Mouse (Mus musculus) heart, embryonic 13.5 days (tissue): ENCODE measurements around the gene Dnah2. TPM values are rescaled to one million over a fixed set of nuclear protein-coding genes. Genes with fewer than 3 reads are reported as not detected.

Source experiments
- ATAC-seq: fragments of 200-750 bp; cut with Nextera tagmentation; 2 replicates; pipeline ENCODE4 v1.8.0; 2017; ENCODE audit warnings: moderate TSS enrichment; ENCODE audit not compliant: insufficient number of reproducible peaks, low FRiP score, low TSS enrichment; ENCODE audit errors: extremely low read depth
- H3K27ac ChIP-seq: fragments of 300-500 bp; sonication (generic); replicated peaks from 2 replicates; pipeline ENCODE4 v1.5.1; 2015; ENCODE audit warnings: moderate library complexity, mild to moderate bottlenecking, inconsistent platforms
- H3K27me3 ChIP-seq: fragments of 300-500 bp; sonication (generic); replicated peaks from 2 replicates; pipeline ENCODE4 v1.6.1; 2015; ENCODE audit warnings: mild to moderate bottlenecking, inconsistent platforms
- H3K36me3 ChIP-seq: fragments of 300-500 bp; sonication (generic); 2 replicates; pipeline ENCODE4 v1.6.1; 2015; ENCODE audit warnings: mild to moderate bottlenecking, inconsistent platforms
- H3K4me1 ChIP-seq: fragments of 300-500 bp; sonication (generic); 2 replicates; pipeline ENCODE4 v1.6.1; 2015; ENCODE audit warnings: inconsistent platforms
- H3K4me2 ChIP-seq: fragments of 300-500 bp; sonication (generic); 2 replicates; pipeline ENCODE4 v1.6.1; 2015; ENCODE audit warnings: inconsistent platforms, mild to moderate bottlenecking, moderate library complexity
- H3K4me3 ChIP-seq: fragments of 300-500 bp; sonication (generic); 2 replicates; pipeline ENCODE4 v1.5.1; 2015; ENCODE audit warnings: moderate library complexity, mild to moderate bottlenecking, inconsistent platforms
- H3K9ac ChIP-seq: fragments of 300-500 bp; sonication (generic); 2 replicates; pipeline ENCODE4 v1.6.1; 2015; ENCODE audit warnings: inconsistent platforms, mild to moderate bottlenecking, moderate library complexity
- H3K9me3 ChIP-seq: fragments of 300-500 bp; sonication (generic); 2 replicates; pipeline ENCODE4 v1.6.1; 2016; ENCODE audit warnings: inconsistent platforms
- WGBS: fragments of 180-500 bp; shearing (Covaris S2); methylation state at CpG from one replicate; pipeline ENCODE4 v1.1.7; 2015; ENCODE audit warnings: mixed read lengths; 5-methylcytosine and 5-hydroxymethylcytosine counted together
- polyA plus RNA-seq: library from polyadenylated mRNA; unstranded; fragments of >200 nt; fragmentation: Nextera tagmentation; extraction: Ambion mirVana; gene quantifications from 2 replicates; pipeline ENCODE4 v1.2.1, GENCODE M21; 2015

Gene Dnah2
- polyA plus RNA-seq, 1 experiment from 2014 or later: 0.07 TPM

DNA sequence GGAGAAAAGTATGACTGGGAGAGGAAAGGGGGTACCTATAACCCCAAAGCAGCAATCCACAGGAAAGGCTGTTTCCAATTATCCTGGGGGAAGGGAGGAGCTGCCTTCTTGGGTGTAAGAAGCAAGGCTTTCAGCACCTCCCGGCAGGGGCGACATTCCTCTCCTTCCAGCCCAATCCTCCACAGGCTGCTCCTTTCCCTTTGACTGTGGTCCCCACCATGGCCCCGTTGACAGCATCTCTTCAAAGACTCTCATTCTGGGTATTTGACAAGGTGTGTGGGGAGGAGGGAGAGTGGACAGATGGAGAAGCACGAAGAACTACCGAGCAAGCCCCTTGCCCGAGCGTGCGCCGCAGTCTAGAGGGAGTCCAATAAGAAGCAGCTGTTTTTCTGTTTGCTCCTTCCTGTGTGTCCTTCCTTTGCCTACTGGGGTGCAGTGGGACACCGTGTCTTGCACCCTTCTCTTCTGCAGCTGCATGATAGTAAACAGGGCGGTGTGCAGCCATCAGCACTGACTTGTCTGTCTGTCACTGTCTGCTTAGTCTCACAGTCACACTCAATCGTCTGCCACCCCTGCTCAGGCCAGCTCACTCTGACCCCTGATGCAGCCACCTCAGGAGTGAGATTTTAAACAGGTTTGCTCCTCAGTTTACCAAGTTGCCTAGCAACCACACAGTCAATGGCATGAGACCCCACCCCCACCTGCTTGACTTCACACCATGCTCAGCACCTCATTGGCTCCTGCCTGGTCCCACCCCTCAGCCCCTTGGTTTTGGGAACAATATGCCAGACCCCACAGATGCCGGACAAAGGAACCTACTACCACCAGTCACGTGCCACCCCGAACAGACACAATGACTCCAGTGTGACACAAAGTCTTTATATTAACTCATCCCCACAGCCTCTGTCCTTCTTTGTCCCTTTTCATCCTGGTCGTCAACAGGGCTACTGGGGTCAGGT lies 12.3 kb upstream of the Dnah2 start:
- Histone ChIP-seq H3K36me3 (peaks cover 49% of the 10 kb centered on the region), H3K9me3 (no peaks in the 10 kb centered on the region), H3K27ac (peak overlapping the region; percentile 98), H3K4me3 (peak overlapping the region; percentile 76), H3K4me2 (peak overlapping the region; percentile 95), H3K4me1 (peaks cover 69% of the 10 kb centered on the region), H3K27me3 (peaks cover 23% of the 10 kb centered on the region), H3K9ac (peak overlapping the region; percentile 94)
- no peak for ATAC-seq
- 26% methylated on average over 16 of the region's 16 CpGs for WGBS

DNA sequence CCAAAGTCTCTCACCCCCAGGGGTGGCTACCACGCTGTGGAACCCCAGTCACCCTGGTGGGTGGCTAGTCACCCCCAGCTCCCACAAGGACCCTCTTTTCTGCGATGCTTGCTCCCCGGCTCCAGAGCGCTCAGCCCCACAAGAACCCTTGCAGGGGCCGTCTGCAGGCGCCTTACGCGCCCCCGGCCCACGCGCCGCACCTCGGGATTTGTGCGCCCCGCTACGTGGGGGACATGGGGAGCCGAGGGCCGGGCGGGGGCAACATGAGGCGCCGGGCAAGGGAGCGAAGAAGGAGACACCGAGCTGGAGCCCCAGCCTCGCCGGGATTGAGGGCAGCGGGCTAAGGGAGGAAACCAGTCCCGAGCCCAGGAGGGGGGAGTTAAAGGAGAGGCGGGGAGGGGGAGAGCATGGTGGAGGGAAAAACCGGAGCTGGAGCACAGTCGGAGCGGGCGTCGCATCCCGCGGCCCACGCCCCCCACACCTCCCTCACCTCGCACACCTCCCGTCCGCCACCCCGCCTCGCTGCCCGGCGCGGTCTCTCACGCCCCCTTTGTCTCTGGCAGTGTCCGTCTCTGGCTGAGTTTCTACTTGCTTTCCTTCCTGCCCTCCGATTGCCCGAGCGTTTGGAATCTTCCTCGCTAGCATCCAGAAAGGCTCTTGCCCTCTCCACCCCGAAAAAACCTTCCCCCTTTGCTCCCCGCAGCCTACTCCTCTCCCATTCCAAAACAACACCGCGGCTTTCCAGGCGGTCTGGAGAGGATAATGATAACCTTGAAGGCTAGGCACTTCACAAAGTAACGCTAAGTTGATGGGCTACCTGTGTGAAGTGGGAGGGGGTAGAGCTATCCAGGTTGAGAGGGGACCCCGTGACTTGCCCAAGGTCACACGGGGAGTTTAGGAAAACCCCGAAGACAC lies 11.2 kb upstream of the Dnah2 start, which contains the start of gene Efnb3:
Gene Efnb3, minus strand, starts transcription at position 355 of the 915 bp plus-strand sequence.
- H3K27ac ChIP-seq: peak within 1 kb of the TSS; percentile 98
- peaks cover 52% of the 10 kb centered on the region for H3K36me3 ChIP-seq
- no peak for ATAC-seq
- peak within 1 kb of the TSS; percentile 94 for H3K9ac ChIP-seq
- under 1% methylated on average over 40 of the region's 59 CpGs for WGBS
- H3K4me2 ChIP-seq: peak within 1 kb of the TSS; percentile 95
- H3K9me3 ChIP-seq: no peaks in the 10 kb centered on the region
- H3K27me3 ChIP-seq: peaks cover 28% of the 10 kb centered on the region
- H3K4me3 ChIP-seq: peak within 1 kb of the TSS; percentile 76
- peaks cover 69% of the 10 kb centered on the region for H3K4me1 ChIP-seq

DNA sequence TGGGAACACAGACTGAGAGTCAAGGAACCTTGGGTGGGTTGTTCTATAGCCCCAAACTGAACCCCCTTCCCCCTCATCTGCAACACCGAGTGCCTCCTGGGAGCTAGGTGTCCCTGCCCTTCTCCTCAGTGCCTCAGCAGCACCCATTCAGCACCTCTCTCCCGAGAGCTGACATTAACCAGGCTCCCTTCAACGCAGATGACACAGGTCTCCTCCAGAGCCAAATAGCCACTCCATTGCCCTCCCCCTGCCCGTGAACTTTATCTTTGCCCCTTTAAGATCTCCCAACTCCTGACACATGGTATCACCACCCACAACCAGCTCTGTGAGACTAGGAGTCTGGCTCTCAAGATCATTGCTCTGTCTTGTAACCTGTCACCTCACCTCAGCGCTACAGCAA lies 10.3 kb upstream of the Dnah2 start:
- peak overlapping the region; percentile 95 for H3K4me2 ChIP-seq
- H3K9ac ChIP-seq: peak overlapping the region; percentile 94
- no peaks in the 10 kb centered on the region for H3K9me3 ChIP-seq
- H3K4me3 ChIP-seq: peak overlapping the region; percentile 76
- H3K4me1 ChIP-seq: peaks cover 72% of the 10 kb centered on the region
- peaks cover 28% of the 10 kb centered on the region for H3K27me3 ChIP-seq
- peak; percentile 48; the same call in 1 of the 2 replicates for ATAC-seq
- 9% methylated on average over 5 of the region's 5 CpGs for WGBS
- peak overlapping the region; percentile 98 for H3K27ac ChIP-seq
- peaks cover 50% of the 10 kb centered on the region for H3K36me3 ChIP-seq

DNA sequence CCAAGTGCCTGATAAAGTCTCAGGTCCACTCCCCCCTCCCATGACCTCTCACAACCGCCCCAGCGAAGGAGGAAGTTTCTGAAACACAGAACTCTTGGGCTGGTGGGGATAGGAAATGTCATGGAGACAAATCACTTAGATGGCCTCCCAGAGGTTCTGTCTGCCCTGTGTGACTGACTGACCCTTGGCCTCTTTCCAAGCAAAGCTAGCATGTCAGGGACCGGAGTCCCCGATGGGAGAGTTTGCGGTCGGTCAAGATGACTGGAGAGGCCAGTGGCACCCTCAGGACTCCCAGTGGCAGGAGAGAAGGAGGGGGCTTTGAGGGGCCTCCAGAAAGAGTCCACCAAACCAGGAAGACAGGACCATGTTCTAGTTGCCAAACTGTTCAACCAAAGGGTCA lies 9.8 kb upstream of the Dnah2 start:
- Histone ChIP-seq H3K4me1 (peaks cover 71% of the 10 kb centered on the region), H3K36me3 (peaks cover 49% of the 10 kb centered on the region), H3K27me3 (peaks cover 28% of the 10 kb centered on the region), H3K9ac (peak overlapping the region; percentile 94), H3K4me2 (peak overlapping the region; percentile 95), H3K27ac (peak overlapping the region; percentile 98), H3K9me3 (no peaks in the 10 kb centered on the region), H3K4me3 (peak overlapping the region; percentile 76)
- WGBS: 8% methylated on average over 6 of the region's 6 CpGs
- no peak for ATAC-seq

DNA sequence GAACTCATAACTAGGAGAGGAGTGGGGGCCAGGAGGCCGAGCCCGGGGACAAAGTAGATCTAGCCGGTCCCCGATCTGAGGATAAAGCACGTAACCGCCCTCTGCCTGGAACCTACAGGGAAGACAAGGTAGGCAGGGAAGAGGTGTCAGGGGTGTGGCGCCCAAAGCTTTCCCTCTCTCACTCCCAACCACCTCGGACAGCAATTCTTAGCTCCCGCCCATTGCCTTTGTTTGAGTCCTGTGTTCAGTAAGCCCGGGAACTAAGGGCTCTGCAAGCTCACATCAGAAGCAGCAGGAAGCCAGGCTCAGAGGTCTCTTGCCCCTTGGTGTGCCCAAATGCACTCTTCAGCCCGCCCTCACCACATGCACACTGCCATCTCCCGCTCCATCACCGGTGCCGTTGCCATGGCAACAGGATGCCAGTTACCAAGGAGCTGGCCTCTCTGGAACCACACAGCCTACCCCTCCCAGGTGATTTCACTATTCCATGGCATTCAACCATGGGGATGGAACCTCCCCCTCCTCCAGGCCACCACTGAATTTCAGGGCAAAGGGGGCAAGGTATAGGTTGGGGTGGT lies 8.6 kb upstream of the Dnah2 start:
- peaks cover 26% of the 10 kb centered on the region for H3K27me3 ChIP-seq
- no peaks in the 10 kb centered on the region for H3K9me3 ChIP-seq
- WGBS: 44% methylated on average over 14 of the region's 14 CpGs
- peak overlapping the region; percentile 6; the same call in 1 of the 2 replicates for H3K4me3 ChIP-seq
- peaks cover 63% of the 10 kb centered on the region for H3K4me1 ChIP-seq
- peaks cover 39% of the 10 kb centered on the region for H3K36me3 ChIP-seq
- no peak overlapping the region for H3K9ac ChIP-seq
- ATAC-seq: no peak
- H3K27ac ChIP-seq: no peak overlapping the region
- H3K4me2 ChIP-seq: peak overlapping the region; percentile 95

DNA sequence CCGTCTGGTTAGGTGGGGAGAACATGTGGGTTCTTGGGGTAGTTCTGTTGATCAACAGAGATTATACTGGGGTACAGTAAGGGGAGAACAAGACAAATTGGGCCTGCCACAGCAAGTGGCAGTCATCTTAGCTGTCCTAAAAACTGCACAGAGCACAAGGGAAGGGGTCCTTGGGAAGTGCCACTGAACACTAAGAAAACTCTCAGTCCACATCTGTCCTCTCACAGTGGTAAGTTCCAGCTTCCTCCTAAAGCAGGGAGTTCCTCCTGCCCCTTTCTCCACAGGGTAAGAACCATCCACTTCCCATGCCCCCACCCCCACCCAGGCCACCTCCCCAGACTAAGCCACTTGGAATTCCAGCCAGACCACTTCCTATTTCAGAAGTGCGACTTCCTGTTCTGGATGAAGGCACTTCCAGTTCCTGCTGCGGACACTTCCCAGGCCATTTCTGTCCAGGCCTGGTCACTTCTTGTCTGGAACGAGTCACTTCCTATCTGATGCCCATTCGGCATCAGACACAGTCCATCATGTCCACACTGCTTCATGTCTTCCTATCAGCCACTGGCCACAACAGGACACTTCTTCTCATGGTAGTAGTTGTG lies 5.7 kb upstream of the Dnah2 start:
- H3K36me3 ChIP-seq: peaks cover 28% of the 10 kb centered on the region
- no peaks in the 10 kb centered on the region for H3K9me3 ChIP-seq
- no peak for ATAC-seq
- no peak overlapping the region for H3K4me2 ChIP-seq
- H3K9ac ChIP-seq: no peak overlapping the region
- H3K27me3 ChIP-seq: peaks cover 18% of the 10 kb centered on the region
- WGBS: 60% methylated on average over 5 of the region's 5 CpGs
- H3K4me1 ChIP-seq: peaks cover 38% of the 10 kb centered on the region
- H3K27ac ChIP-seq: no peak overlapping the region
- no peak overlapping the region for H3K4me3 ChIP-seq

DNA sequence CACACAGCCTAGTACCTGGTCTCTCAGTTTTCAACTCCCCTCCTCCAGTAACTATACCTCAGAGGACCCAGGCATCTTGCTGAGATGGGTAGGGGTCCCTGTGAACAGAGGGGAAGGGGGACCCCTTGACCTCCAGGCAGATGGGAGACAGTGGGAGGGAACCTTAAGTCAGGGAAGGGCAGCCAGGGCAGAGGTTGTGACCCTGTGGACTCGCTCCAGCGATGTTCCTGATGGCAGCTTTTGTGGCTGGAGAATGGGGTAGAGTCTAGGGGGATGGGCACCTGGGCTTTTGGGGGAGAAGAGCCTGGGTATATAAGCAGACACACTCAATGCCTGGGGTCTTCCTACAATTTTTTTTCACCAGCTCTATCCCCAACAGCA lies 4.4 kb upstream of the Dnah2 start:
- Histone ChIP-seq H3K4me3 (no peak overlapping the region), H3K4me2 (no peak overlapping the region), H3K36me3 (peaks cover 28% of the 10 kb centered on the region), H3K27me3 (peaks cover 31% of the 10 kb centered on the region), H3K9me3 (no peaks in the 10 kb centered on the region), H3K4me1 (peaks cover 25% of the 10 kb centered on the region), H3K27ac (no peak overlapping the region), H3K9ac (no peak overlapping the region)
- 35% methylated on average over 2 of the region's 2 CpGs for WGBS
- ATAC-seq: no peak

DNA sequence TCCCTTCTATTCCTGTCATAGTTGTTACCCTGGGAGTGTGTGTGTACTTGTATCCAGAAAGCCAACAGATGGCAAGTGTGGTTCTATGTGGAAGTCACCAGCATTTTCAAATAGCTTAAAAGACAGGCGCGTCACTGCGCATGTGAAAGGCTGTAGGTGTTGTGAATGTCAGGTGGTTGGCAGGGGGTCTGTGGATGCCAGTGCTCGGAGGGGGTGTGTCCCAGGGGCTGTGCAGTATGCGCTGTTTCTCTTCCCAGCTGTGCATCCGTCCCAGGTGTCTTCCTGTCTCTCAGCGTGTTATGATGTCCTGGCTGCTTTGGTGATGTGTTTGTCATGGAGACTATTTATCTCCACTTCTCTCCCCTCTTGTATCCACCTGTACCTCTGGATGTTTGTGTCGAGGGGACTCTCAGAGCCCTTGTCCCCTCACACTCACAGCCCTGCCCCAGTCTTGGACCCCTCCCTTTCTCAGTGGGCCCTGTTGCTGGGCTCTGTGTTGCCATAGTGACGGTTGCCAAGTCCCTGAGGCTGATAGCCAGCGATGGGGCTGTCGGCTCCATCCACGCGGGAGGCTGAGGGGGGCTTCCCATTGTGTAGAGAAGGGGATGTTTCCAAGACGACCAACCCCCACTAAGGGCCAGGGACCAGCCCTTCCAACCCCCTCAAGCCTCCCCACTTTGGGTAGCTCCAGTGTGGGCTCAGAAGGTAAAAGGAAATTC lies 3.9 kb upstream of the Dnah2 start:
- WGBS: 30% methylated on average over 14 of the region's 14 CpGs
- H3K4me2 ChIP-seq: no peak overlapping the region
- no peak overlapping the region for H3K9ac ChIP-seq
- peaks cover 28% of the 10 kb centered on the region for H3K36me3 ChIP-seq
- H3K9me3 ChIP-seq: no peaks in the 10 kb centered on the region
- H3K4me1 ChIP-seq: peaks cover 20% of the 10 kb centered on the region
- peaks cover 36% of the 10 kb centered on the region for H3K27me3 ChIP-seq
- H3K27ac ChIP-seq: no peak overlapping the region
- no peak overlapping the region for H3K4me3 ChIP-seq
- no peak for ATAC-seq

DNA sequence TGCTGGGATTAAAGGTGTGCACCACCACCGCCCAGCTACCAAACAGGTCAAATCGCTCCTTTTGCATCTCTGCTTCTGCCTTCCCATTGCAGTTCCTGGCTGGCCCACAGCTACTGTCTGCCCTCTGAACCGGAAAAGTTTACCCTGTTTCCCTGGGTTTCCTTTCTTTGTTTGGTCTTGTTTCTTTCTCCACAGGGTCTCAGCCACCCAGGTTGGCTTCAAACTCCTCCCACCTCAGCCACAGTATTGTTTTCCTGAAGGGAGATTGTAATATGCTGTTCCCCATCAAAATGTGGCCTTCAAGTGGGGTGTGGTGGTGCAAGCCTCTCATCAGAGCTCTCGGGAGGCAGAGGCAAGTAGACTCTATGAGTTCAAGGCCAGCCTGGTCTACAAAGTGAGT lies 2.4 kb upstream of the Dnah2 start:
- Histone ChIP-seq H3K9me3 (no peaks in the 10 kb centered on the region), H3K36me3 (peaks cover 20% of the 10 kb centered on the region), H3K4me2 (no peak overlapping the region), H3K4me1 (peaks cover 22% of the 10 kb centered on the region), H3K9ac (no peak overlapping the region), H3K27me3 (peaks cover 34% of the 10 kb centered on the region), H3K4me3 (no peak overlapping the region), H3K27ac (no peak overlapping the region)
- 70% methylated on average over 4 of the region's 4 CpGs for WGBS
- no peak for ATAC-seq

DNA sequence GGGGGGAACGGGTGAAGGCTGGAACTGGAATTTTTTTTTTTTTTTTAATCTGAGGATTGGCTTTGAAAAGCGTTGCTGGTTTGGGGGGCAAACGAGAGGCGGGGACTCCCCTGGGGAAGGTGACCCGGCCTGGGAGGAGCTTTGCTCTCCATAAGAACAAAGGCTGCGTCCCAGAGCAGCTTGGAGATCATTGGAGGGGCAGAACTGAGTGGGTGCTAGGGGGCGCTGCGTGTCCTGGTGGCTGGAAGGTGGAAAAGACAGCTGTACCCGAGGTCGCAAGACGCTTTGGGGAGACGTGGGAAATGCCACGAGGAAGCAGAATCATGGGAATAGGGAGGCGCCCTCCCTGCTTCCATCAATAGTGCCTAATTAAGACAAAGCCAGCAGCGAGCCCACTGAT lies 1.8 kb downstream of the Dnah2 start:
- peak overlapping the region; percentile 82 for H3K9ac ChIP-seq
- H3K4me3 ChIP-seq: peak overlapping the region; percentile 61
- no peaks in the 10 kb centered on the region for H3K9me3 ChIP-seq
- H3K36me3 ChIP-seq: no peaks in the 10 kb centered on the region
- peak overlapping the region; percentile 93 for H3K4me2 ChIP-seq
- WGBS: 7% methylated on average over 15 of the region's 15 CpGs
- peak overlapping the region; percentile 70 for H3K27ac ChIP-seq
- ATAC-seq: no peak
- peaks cover 25% of the 10 kb centered on the region for H3K27me3 ChIP-seq
- peaks cover 14% of the 10 kb centered on the region for H3K4me1 ChIP-seq
